In the genomic region with DNA sequence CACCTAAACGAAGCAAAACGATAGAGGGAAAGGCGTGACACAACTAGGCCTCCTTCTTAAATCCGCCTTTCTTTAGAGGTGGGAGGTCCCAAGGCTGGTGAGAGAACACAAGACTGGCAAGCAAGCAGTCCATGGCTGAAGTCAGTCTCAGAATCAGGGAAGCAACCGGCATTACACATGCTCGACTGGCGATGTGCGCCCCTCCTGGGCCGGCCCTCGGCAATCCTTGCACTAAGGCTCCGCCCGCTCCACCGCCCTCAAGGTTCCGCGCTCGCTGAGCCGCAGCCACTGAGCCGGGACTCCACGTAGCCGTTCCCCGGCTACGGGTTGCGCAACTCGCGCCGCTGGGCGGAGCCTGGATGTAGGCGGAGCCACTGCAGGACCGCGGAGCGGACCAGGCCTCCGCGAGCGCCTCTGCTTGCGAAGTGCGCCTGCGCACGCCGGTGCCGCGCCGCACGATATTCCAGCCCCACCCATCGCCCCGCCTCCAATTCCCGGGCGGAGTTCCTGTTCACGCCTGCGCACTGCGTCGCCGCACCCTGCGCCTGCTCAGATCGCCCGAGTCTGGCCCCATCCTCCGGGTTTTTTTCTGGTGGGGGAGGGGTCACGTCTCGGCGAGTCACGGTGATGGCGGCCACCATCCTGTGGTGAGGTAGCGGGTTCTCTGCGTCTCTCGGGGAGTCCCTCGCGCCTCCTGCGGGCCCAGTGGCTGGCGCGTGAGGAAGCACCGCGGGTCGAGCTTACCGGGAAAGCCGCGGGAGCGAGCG, we compare ENCODE assay signal across 7 mouse cellular contexts. TPM values are rescaled to one million over a fixed set of nuclear protein-coding genes. Genes with fewer than 3 reads are reported as not detected.
DNase-seq lines count a peak whose midpoint lies in the region; ATAC-seq lines count a peak whose summit lies in the region.

TSS of gene Rad23b (plus strand) at position 592 of the 767 bp plus-strand sequence.

- H3K9ac ChIP-seq in embryonic facial prominence, embryonic 11.5 days (replicated peaks; ENCODE audit: low read length): peak within 1 kb of the TSS; percentile 91
- H3K9ac ChIP-seq in limb, embryonic 11.5 days (ENCODE audit: low read length): peak within 1 kb of the TSS; percentile 86
- H3K9ac ChIP-seq in midbrain, embryonic 14.5 days (replicated peaks; ENCODE audit: low read length): peak within 1 kb of the TSS; percentile 94

- peak within 1 kb of the TSS; percentile 46 for H3K4me2 ChIP-seq in embryonic facial prominence, embryonic 11.5 days (ENCODE audit: low read depth, low read length)
- H3K4me2 ChIP-seq in limb, embryonic 11.5 days (ENCODE audit: low read depth, severe bottlenecking): peak within 1 kb of the TSS; percentile 53
- H3K4me2 ChIP-seq in midbrain, embryonic 14.5 days (ENCODE audit: low read length): peak within 1 kb of the TSS; percentile 80

- ATAC-seq in embryonic facial prominence, embryonic 11.5 days (replicated peaks; ENCODE audit: insufficient number of reproducible peaks, low FRiP score, low TSS enrichment, low read depth): peak; percentile 96
- peak; percentile 99 for ATAC-seq in limb, embryonic 11.5 days (ENCODE audit: insufficient number of reproducible peaks, low FRiP score, low TSS enrichment, low read depth)
- peak; percentile 98 for ATAC-seq in midbrain, embryonic 14.5 days (ENCODE audit: low FRiP score, low TSS enrichment)

- H3K4me3 ChIP-seq in embryonic facial prominence, embryonic 11.5 days (ENCODE audit: low read depth, low read length): peak within 1 kb of the TSS; percentile 92
- H3K4me3 ChIP-seq in limb, embryonic 11.5 days (ENCODE audit: low read depth, low read length): peak within 1 kb of the TSS; percentile 86
- peak within 1 kb of the TSS; percentile 99 for H3K4me3 ChIP-seq in midbrain, embryonic 14.5 days (replicated peaks; ENCODE audit: low read depth, low read length)

- under 1% methylated on average over 77 of the region's 77 CpGs for whole genome bisulfite sequencing in embryonic facial prominence, embryonic 11.5 days
- 0% methylated on average over 76 of the region's 77 CpGs for WGBS in limb, embryonic 11.5 days
- WGBS in midbrain, embryonic 14.5 days: under 1% methylated on average over 77 of the region's 77 CpGs

- H3K36me3 ChIP-seq in embryonic facial prominence, embryonic 11.5 days (replicated peaks; ENCODE audit: control insufficient read depth, insufficient read depth, low read depth, low read length): no peaks in the 10 kb centered on the region
- no peaks in the 10 kb centered on the region for H3K36me3 ChIP-seq in limb, embryonic 11.5 days (ENCODE audit: control insufficient read depth, insufficient read depth, low read length)
- no peaks in the 10 kb centered on the region for H3K36me3 ChIP-seq in midbrain, embryonic 14.5 days (ENCODE audit: control insufficient read depth, insufficient read depth, low read length)

- no peaks in the 10 kb centered on the region for H3K27me3 ChIP-seq in embryonic facial prominence, embryonic 11.5 days (ENCODE audit: control insufficient read depth, insufficient read depth, low read length)
- no peaks in the 10 kb centered on the region for H3K27me3 ChIP-seq in limb, embryonic 11.5 days (ENCODE audit: control insufficient read depth, insufficient read depth, low read length)
- no peaks in the 10 kb centered on the region for H3K27me3 ChIP-seq in midbrain, embryonic 14.5 days (ENCODE audit: control insufficient read depth, insufficient read depth, low read length)

- H3K27ac ChIP-seq in embryonic facial prominence, embryonic 11.5 days (replicated peaks; ENCODE audit: low read depth, low read length): peak within 1 kb of the TSS; percentile 85
- peak within 1 kb of the TSS; percentile 87 for H3K27ac ChIP-seq in limb, embryonic 11.5 days (replicated peaks; ENCODE audit: low read depth, low read length)
- peak within 1 kb of the TSS; percentile 95 for H3K27ac ChIP-seq in midbrain, embryonic 14.5 days (replicated peaks; ENCODE audit: low read depth, low read length)

- H3K9me3 ChIP-seq in embryonic facial prominence, embryonic 11.5 days (replicated peaks; ENCODE audit: control insufficient read depth, low read length): no peaks in the 10 kb centered on the region
- H3K9me3 ChIP-seq in limb, embryonic 11.5 days (ENCODE audit: control insufficient read depth, low read length): no peaks in the 10 kb centered on the region
- no peaks in the 10 kb centered on the region for H3K9me3 ChIP-seq in midbrain, embryonic 14.5 days (ENCODE audit: control insufficient read depth, low read length)

- peak; percentile 100 for DNase-seq in adrenal gland, postnatal 14 days
- DNase-seq in embryonic facial prominence, embryonic 11.5 days (ENCODE audit: low spot score): peak; percentile 99
- DNase-seq in heart, adult 11 months: peak; percentile 100
- peak; percentile 100 for DNase-seq in kidney, adult 18-20 months
- DNase-seq in limb, embryonic 11.5 days (ENCODE audit: low spot score): peak; percentile 100
- peak; percentile 100 for DNase-seq in midbrain, embryonic 14.5 days
- peak; percentile 100 for DNase-seq in spleen, adult 18-20 months

- H3K4me1 ChIP-seq in embryonic facial prominence, embryonic 11.5 days (ENCODE audit: control insufficient read depth, insufficient read depth, low read length): no peaks in the 10 kb centered on the region
- peaks cover 9% of the 10 kb centered on the region; the same call in 1 of the 2 replicates for H3K4me1 ChIP-seq in limb, embryonic 11.5 days (ENCODE audit: control insufficient read depth, insufficient read depth, low read length)
- peaks cover 19% of the 10 kb centered on the region for H3K4me1 ChIP-seq in midbrain, embryonic 14.5 days (ENCODE audit: control insufficient read depth, insufficient read depth, low read length)

RNA-seq across cellular contexts. Expression of gene Rad23b, which starts in this region (rescaled TPM):
- total RNA-seq in adrenal gland, postnatal 14 days (2021): 128 and 132 TPM in 2 replicates
- 113 and 123 TPM in 2 replicates for polyA plus RNA-seq in embryonic facial prominence, embryonic 11.5 days (2014; fragmentation: Nextera tagmentation; extraction: Ambion mirVana)
- polyA plus RNA-seq in limb, embryonic 11.5 days (2014; fragmentation: Nextera tagmentation; extraction: Ambion mirVana): 85.5 and 91.8 TPM in 2 replicates
- polyA plus RNA-seq in midbrain, embryonic 14.5 days (2014; fragmentation: Nextera tagmentation; extraction: Ambion mirVana): 82.0 and 83.9 TPM in 2 replicates

Comparison
In these comparisons a context has a peak if more than half of its experiments do, and no peak if none do; other contexts are left out.
1. Peak in every context shown above with its lines: DNase-seq, ATAC-seq, H3K4me3 ChIP-seq and H3K27ac ChIP-seq.